Mouse (Mus musculus): ENCODE data around the gene Stard3.

Stard3 gene

GRCm38 (mm10) chr11:98329081-98329959 is 28.8 kb upstream of the Stard3 start, which contains the start of gene Neurod2:
Gene Neurod2, minus strand, starts transcription at chr11:98329648.
- DNase-seq, result no peak

GRCm38 (mm10) chr11:98329960-98330744 is 28.0 kb upstream of the Stard3 start:
- no peak for DNase-seq

DNA sequence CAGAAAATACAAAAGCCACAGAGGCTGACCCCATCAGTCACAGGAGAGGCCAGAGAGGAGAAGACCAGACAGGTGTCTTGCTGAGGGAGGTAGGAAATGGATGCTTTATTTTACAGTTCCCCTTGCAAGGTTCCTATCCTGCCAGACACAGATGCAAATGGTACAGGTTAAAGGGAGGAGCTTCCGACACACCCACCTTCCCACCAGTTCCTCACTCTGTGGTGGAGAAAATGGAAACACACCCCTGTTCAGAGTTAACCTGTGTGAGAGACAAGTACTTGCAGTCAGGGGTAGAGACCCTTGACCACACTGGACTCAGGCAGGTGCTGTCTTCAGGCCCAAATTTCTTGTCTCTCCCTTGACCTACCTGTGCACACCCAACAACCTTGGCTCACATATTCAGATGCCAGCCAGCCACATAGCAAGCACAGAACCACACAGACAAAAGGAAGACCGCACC is 27.4 kb upstream of the Stard3 start:
- no peak for DNase-seq

DNA sequence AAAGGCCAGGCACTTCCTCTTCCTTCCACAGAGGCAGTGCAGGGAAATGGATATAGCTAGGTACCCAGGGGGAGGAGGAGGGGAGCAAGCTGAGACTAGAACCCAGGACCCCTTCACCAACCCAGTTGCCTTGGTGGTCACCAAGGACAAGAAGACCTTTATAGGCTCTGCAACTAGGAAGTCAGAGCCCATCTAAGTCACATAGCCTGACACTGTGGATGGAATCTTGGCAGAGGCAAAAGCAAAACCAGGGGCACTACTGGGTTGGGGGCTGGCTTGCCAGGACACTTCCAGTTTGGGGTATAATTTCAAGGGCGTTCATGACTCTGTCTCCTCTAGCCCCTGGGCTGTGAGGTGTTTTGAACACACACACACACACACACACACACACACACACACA is 26.8 kb upstream of the Stard3 start:
- no peak for DNase-seq

- no peak for DNase-seq
These were observed 26.0 kb upstream of the Stard3 start for GRCm38 (mm10) chr11:98332186-98332585.

- DNase-seq, result no peak
These were observed 25.3 kb upstream of the Stard3 start for GRCm38 (mm10) chr11:98332841-98333240.

DNA sequence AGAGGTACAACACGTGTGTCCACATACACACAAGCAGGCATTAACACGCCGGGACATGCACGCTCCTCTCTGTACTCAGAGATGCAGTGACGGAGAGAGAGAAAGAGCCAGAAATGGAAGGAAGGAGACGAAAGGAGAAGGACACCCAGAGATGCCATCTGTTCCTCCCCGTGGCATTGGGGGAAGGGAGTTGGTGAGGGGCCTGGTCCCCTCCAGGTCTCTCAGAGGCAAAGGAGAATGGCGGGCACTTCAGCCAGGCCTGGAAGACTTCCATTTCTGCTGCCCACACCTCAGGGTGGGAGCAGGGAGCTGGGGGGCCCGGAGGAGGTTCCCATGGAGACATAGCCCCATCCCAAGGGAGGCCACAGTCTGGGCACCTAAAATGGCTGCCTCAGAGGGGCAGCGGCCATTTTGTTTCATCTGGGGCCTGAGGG is 24.9 kb upstream of the Stard3 start:
- no peak for DNase-seq

GRCm38 (mm10) chr11:98333981-98334741 is 24.0 kb upstream of the Stard3 start:
- no peak for DNase-seq

DNA sequence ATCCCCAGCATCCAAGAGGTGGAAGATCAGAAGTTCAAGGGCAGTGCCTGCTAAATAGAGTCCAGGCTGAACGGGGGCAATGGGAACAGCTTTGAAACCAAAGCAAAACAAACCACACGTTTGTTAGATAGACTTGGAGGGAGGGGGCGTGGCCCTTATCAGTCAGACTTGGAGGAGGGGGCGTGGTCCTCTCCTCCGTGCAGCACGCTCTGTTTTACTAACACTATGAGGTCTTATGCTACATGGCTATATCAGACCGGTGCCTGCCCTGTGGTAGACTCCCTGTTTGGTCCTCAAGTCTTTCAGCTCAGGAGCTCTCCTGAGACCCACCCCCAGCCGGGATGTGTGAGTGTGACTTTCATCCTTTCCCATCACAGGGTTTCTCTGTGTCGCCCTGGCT is 22.9 kb upstream of the Stard3 start:
- no peak for DNase-seq

DNA sequence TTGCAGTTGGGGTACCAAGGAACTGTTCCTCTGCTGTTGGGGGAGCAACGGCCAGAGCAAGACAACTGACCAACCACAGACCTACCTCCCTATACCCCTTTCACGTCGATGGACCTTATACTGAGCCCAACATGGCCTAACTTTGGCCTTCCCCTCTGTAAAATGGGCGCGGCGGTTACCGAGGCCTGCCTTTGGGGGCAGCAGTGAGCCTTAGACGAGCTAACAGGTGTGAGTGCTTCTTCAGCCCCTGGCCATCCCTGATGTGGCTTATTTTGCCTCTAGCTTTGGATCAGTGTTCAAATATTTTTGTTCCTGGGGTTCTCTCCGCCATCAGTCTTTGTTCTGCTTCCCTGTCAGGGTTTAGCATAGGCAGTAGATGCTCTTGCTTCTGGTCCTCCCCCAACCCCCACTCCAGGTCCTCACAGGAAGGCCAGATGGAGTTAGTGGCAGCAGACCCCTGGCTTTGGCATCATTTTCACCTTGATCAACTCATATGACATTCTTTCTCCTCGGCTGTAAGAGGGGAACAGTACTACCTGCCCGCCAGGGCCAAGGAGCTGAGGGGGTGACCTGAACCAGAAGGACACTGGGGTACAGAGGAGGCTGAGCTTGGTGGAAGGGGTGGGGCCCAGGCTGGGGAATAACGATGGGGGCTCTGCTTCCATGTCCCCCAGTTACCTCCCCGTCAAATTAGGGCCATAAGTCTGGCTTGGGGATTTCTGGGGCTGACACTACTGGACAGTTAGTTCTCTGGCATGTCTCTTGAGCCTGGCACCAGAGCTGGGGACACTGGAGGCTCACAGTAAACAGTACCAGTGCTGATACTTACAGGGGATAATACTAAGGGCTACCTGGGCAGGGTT is 21.7 kb upstream of the Stard3 start:
- DNase-seq, result peak in 1 of 2 experiments; percentile 44

DNA sequence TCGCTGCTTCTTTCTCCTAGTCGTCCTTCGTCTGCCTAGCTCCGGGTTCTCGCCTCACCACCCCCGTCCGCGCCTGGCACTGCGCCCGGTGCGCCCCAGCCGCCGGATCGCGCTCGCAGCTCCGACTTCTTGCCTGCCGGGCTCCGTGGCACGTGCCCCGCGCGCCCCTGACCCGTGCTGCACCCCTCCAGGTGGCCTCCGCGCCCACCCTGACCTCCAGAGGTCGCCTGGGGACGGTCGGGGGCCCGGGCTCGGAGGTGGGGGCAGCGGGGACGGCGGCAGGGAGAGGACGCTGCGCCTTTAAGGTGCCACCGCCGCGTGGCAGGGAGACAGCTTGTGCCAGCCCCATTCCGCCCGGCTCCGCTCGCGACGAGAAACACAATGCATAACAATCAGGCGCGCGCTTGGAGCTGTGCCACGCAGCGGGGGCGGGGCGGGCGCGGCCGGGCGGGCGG is 19.6 kb upstream of the Stard3 start:
- DNase-seq, result peak; percentile 43 to 44

- DNase-seq, result no peak
These were observed 19.1 kb upstream of the Stard3 start for GRCm38 (mm10) chr11:98339071-98339501.

DNA sequence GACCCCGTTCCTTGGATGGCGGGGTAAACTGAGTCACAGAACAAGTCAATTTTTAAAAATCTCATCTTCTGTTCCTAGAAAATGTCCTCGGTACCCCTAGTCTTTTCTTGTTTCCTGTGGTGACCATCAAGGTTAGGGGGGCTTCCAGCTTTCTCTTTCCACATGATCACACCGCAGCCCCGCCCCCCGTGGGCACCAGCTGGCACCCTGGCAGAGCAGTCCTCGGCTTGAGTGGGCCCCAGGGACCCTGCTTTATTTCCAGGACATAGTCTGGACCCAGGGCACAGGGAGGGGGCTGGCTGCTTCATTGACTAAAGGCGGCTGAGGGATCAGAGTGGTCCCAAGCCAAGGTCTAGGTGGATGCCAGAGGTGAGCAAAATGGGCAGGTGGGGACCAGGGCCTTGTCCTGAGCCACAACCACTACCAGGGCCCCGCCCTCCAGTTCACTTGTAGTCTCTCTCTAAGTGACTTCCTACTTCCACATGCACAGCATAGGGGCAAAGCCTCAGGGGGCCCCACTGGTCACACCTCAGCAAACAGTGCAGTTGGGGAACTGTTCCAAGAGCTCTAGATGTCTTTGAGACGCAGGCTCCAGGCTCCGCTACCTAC is 18.4 kb upstream of the Stard3 start:
- DNase-seq, result no peak

DNA sequence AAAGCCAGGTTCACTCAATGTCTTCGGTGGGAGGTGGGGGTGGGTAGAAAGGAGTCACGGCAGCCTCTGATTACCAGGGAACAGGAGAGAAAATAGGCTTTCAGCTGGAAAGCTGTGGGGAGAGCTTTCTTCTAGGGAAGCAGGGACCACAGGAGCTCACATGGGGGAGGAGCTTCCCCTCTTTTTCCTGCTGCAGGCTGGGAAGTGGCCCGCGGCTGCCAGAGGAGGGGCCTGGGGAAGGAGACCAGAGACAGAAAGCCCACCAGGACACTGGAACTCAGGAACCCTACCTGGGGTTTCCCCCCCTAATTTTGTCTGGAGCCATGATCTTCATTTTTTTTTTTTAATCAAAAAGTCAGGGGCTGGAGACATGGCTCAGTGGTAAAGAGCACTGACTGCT is 17.6 kb upstream of the Stard3 start:
- no peak for DNase-seq

DNA sequence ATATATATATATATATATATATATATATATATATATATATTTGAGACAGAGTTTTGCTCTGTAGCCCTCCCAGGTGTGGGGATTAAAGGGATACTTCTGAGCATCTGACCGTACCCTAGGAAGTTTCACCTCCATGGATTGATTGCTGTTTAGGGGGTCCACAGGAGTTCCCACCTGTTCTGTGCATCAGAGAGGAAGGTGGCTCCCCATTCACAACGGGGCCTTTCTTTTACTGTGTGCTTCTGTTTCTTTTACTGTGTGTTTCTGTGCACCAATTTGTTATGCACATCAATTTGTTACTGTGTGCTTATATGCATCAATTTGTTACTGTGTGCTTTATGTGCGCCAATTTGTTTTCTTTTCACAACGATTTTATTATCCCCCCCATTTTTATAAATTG is 17.0 kb upstream of the Stard3 start:
- no peak for DNase-seq

- DNase-seq, result peak; percentile 89 to 99
These were observed 15.9 kb upstream of the Stard3 start for GRCm38 (mm10) chr11:98342000-98342945.

DNA sequence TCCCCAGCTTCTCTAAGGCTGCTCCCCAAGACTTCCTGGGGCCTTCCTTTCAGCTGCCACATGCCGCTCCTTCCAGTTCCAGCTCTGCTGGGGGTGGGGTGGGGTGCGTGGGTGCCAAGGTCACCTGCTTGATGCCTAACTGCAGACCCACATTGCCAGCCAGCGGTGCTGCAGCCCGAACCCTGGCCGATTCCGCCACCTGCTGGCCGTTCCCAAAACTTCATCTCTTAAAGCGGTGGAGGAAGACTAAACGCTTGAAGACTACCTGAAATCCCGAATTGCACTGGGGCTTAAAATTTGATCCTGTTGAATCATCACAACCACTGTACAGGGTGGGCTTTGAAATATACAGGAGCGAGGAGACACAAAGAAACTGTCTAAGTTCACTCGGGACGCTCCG is 12.9 kb upstream of the Stard3 start:
- DNase-seq, result peak; percentile 78 to 89

GRCm38 (mm10) chr11:98346168-98346567 is 12.0 kb upstream of the Stard3 start:
- peak in 1 of 2 experiments; percentile 31 for DNase-seq

DNA sequence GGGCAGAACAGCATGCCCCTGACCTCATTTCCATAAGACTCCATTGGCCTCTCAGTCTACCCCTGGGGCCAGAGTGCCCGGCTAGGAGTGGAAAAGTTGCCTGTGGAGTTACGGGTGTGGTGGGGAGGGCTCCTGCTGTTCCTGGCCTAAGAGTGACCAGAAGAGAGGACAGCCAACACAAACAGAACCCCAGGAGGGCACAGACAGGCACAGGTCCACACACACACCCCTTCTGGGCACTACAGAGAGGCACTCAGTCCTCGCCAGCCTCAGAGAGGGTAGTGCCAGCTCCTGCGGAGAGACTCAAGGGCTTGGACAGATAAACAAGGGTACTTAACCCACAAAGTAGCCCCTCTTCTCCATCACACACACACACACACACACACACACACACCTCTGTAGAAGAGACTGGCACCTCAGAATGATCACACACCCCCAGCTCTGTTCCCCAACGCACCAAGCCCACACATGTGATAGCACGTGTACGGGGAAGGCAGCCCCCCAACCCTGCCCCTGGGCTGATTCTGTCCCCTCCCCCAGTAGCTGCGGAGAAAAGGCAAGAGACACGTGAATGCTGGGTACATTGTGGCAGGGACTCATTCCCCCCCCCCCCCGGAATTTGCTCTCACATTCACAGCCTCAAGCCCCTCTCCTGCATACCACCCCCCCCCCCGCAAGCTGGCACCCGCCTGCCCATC is 10.6 kb upstream of the Stard3 start:
- DNase-seq, result peak; percentile 39 to 65
